Mouse (Mus musculus) myocyte (in vitro differentiated cells): ENCODE measurements around the gene Gdf15.

Source experiments
- CEBPB ChIP-seq: IDR thresholded peaks from 2 replicates; pipeline ENCODE4 v1.6.1; 2011; ENCODE audit warnings: mild to moderate bottlenecking, moderate library complexity; ENCODE audit not compliant: poor library complexity, insufficient read depth, severe bottlenecking
- MAX ChIP-seq: IDR thresholded peaks from one replicate; pipeline ENCODE4 v1.6.1; 2011; ENCODE audit warnings: low read depth, mild to moderate bottlenecking, control low read depth
- MYOG ChIP-seq, 3 experiments: IDR thresholded peaks; one replicate each; pipeline ENCODE4 v1.6.1; 2011; ENCODE audit warnings: control low read depth in 2 of 3, low read depth in 2 of 3, mild to moderate bottlenecking in 2 of 3; ENCODE audit not compliant: insufficient read length in 2 of 3, control insufficient read depth in 1 of 3, insufficient read depth in 1 of 3
- POLR2A ChIP-seq: IDR thresholded peaks from one replicate; pipeline ENCODE4 v1.6.1; 2011; ENCODE audit warnings: low read depth, mild to moderate bottlenecking, control low read depth, moderate library complexity; ENCODE audit not compliant: insufficient read length

GRCm38 (mm10) chr8:70607898-70608748 is 24.1 kb downstream of the Gdf15 start:
- TF ChIP-seq POLR2A (peak; percentile 63), CEBPB (no peak), MAX (no peak), MYOG (IDR thresholded peaks at IDR 0.05; ENCODE audit: control insufficient read depth in 1 of 3, insufficient read depth in 1 of 3, insufficient read length in 2 of 3, low read depth in 2 of 3) (peak in 2 of 3 experiments; percentile 70 to 72)
